Mouse (Mus musculus) forebrain, embryonic 10.5 days (tissue): ENCODE results near the gene Ppp1r9b. TPM values are rescaled to one million over a fixed set of nuclear protein-coding genes. Genes with fewer than 3 reads are reported as not detected.

Experiments
- polyA plus RNA-seq: library from polyadenylated mRNA; unstranded; fragments of >200 nt; fragmentation: Nextera tagmentation; extraction: Ambion mirVana; gene quantifications from 2 replicates; pipeline ENCODE4 v1.2.1, GENCODE M21; 2016

Ppp1r9b gene
- polyA plus RNA-seq, 1 experiment from 2014 or later: 10.7 TPM

Other genes with a start within 250 kb of the Ppp1r9b start
- 0.20 and 0.26 TPM in 2 replicates for gene Cdc34b, start 249.3 kb upstream of the Ppp1r9b start, polyA plus RNA-seq
- not detected in 2 replicates for gene Tmem92, start 208.3 kb upstream of the Ppp1r9b start, polyA plus RNA-seq
- 62.2 and 65.3 TPM in 2 replicates for gene Col1a1, start 54.8 kb upstream of the Ppp1r9b start, polyA plus RNA-seq
- gene Hils1, start 23.4 kb upstream of the Ppp1r9b start, polyA plus RNA-seq: not detected in 2 replicates
- gene Sgca, start 14.7 kb upstream of the Ppp1r9b start, polyA plus RNA-seq: not detected in 2 replicates
- 35.8 and 36.7 TPM in 2 replicates for gene Samd14, start 18.8 kb downstream of the Ppp1r9b start, polyA plus RNA-seq
- 12.1 and 12.5 TPM in 2 replicates for gene Pdk2, start 50.3 kb downstream of the Ppp1r9b start, polyA plus RNA-seq
- 5.5 and 6.5 TPM in 2 replicates for gene Itga3, start 85.8 kb downstream of the Ppp1r9b start, polyA plus RNA-seq
- 3.5 and 3.6 TPM in 2 replicates for gene Dlx3, start 129.1 kb downstream of the Ppp1r9b start, polyA plus RNA-seq
- 0.21 and 0.26 TPM in 2 replicates for gene Dlx4, start 155.2 kb downstream of the Ppp1r9b start, polyA plus RNA-seq